Mouse (Mus musculus): ENCODE measurements around the gene Mettl24.

- TF ChIP-seq CTCF (IDR thresholded peaks at IDR 0.05; ENCODE audit: low read depth) (no peak), EP300 (optimal IDR thresholded peaks at IDR 0.05) (no peak)
Observed at GRCm38 (mm10) chr10:40816471-40816870, 133.4 kb downstream of the Mettl24 start.
